Mouse (Mus musculus) neutrophil, adult 59 days (primary cell): ENCODE measurements around the gene Acin1. TPM values are rescaled to one million over a fixed set of nuclear protein-coding genes. Genes with fewer than 3 reads are reported as not detected.

ENCODE experiments used
- total RNA-seq, 2 experiments: library from RNA; stranded (reverse); gene quantifications; 1 replicate in 1 of 2; 2 replicates in 1 of 2; pipeline ENCODE4 v1.2.4; 2023

Acin1 gene
- 100 to 1,000 TPM; 231 to 260 TPM for total RNA-seq

DNA sequence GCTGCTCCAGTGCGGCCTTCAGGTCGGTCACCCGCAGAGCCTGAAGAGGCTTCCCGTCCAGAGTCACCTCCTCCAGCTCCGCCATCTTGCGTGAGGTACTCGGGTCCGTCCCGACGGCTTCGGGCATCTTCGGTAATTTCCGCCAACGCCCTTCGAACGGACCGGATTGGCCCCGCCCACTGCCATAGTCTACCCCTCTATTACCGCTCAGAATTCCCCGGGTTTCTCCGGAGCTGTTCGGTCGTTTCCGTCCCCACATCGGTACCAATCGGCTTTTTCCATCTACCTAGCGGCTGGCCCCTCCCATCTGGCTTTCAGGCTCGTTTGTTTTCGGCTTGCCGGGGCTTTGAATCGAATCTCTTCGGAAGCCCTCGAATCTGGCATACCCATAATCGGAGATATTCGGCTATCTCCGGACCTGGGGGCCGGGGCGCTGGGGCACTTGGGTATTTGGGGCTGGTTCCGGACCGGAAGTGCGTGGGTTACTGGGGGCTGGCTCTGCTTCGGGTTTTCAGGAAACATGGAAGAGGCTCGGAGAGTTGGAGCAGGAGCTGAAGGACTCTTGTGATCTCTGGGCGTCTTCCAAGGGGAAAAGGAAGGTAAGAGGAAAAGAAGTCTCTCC lies at the start of gene Acin1:
Gene Acin1 (minus strand): TSS at position 410 of the 622 bp plus-strand sequence.

DNA sequence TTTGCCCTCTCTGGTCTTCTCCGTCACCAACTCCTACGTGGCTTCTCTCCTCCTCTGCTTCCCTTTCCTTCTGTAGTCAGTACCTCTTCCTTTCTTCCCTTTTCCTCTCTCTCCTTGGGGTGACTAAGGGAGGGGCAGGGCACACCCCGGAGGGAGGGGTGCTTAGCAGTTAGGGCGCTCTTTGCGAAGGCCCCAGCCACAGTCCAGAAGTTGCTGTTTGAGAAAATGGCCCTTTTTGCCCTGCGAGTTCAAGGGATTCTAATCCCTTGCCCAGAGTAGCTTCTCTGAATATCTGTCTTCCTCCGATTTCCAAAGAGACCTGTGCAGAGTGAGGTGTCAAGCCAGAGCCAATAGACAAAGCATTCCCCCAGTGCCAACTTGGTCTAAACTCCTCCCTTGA lies 25.3 kb upstream of the Acin1 start, which contains the start of gene Cebpe:
Gene Cebpe (minus strand): TSS at position 101 of the 400 bp plus-strand sequence.

DNA sequence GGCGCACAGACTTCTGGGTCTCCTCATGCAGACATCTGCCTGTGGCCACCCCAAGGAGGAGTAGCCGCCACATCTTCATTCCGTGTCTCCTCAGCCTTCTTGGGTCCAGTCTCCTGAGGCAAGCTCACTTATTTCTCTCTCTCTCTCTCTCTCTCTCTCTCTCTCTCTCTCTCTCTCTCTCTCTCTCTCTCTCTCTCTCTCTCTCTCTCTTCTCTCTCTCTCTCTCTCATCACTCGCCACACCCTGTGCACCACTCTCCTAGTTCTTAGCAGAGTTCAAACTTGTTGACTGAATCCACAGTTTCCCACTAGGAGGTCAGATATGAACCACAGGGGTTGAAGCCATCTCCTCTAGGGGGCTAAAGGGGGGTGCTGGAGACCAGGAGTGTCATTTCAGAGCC lies 12.0 kb upstream of the Acin1 start, which contains the start of gene Gm29776:
Gene Gm29776 (minus strand): TSS at position 101 of the 400 bp plus-strand sequence.

DNA sequence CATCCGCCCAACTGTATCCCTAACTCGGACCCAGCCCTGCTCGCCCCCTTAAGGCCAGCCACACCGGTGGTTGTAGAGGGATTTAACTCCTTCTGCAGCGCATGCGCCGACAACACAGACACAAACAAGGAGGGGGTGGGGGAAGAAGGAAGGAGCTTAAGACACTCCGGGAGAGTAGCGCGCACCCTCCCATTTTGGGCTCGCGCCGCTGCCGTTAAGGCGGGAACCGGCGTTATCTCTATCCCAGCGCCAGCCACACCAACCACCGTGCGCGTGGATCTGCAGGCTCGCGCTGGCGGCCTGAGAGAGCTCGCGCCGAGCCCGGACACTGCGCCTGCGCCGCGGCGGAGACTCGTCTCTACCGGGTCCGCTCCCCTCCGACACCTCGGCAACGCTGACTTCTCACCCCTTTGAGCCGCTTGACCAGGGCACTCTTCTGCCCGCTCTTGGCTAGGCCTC lies 639 bp downstream of the Acin1 start, which contains the start of gene 1700123O20Rik:
Gene 1700123O20Rik (plus strand): TSS at position 154 of the 459 bp plus-strand sequence.

DNA sequence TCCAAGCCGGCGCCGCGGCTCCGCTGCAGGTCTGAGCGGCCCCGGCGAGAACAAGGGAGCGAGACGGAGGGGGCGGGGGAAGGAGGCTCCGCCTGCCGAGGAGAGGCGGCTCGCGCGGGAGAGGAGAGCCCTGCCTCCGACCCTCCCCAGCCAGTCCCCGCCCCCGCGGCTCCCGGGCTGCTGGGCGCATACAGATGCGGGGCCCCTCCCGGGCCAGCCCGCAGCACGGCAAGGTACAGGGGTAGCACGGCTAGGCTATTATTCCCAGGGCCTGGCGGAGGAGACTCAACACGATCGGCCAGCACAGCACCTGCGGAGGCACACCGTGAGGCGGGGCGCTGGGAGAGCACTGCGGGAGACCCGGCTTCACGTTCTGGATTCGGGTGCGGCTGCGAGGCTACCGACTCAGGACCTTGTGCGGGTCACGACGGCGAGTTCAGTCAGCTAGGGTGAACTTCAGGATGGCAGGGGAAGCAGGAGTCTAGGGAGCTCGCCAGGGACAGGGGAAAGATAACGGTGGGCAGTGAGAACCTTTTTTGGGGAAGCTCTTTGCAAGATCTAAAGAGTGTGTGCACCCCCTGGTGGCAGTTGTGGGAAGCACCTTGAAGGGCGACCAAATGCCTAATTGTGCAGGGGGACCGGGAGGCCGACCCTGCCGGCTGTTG lies 45.3 kb downstream of the Acin1 start, which contains the start of gene Cdh24:
Gene Cdh24 (minus strand): TSS at position 60 of the 665 bp plus-strand sequence.

DNA sequence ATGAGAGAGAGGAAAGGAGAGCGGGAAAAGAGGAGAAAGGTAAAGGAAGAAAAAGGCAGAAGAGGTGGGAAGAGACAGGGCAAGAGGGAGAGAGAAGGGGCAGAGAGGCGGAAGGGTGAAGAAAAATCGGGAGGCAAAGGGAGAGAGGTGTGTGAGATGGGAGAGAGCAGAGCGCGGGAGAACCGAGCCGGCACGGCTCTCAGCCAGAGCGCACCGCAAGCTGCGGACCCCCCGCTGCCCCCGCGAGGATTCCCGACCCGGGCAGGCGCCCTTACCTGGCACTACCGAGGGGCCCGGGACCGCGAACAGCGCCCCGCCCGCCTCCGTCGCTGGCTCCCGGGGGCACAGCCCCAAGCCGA lies 45.8 kb downstream of the Acin1 start, which contains the start of gene Gm17606:
Gene Gm17606 (plus strand): TSS at position 7 of the 359 bp plus-strand sequence.

DNA sequence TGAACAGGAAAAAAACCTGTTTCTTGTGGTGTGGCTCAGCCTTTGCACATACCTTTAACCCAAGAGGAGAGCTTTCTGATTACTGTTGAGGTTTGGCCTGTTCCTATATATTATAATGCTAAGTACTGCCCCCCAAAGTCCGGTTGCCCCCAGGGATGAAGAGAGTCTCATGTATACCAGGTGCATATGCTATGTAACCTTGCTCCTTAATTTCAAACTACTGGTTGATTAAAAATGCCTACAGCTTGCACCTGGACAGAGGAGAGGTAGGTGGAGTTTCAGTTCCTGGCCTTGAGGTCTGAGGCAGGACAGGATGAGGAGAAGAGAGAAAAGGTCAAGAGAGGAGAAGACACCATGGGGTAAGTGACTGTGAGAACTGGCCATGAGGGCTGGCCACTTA lies 65.6 kb downstream of the Acin1 start, which contains the start of gene Psmb11:
Gene Psmb11 (plus strand): TSS at position 301 of the 400 bp plus-strand sequence.

DNA sequence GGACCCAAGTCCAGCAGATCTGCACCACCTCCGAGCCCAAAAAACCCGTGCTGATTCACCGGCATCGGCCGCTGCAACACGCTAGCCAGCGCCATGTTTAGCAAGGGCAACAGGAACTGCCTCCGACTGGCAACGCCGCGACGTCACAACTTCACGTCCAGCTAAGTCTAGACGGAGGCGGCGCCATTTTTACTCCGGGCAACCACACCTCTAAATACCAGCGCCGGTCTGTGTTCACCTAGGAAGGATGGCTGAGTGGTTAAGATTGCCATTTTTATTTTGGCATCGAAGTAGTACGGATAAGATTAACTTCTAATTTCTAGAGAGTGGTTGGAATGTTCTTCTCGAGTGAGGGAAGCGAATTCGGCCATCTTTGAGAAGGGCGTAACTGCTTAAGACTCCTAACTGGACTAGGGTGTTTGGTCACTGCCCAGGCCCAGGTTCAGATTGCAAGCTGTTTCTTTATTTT lies 68.8 kb downstream of the Acin1 start, which contains the start of gene Psmb5:
Gene Psmb5 (minus strand): TSS at position 126 of the 469 bp plus-strand sequence.

DNA sequence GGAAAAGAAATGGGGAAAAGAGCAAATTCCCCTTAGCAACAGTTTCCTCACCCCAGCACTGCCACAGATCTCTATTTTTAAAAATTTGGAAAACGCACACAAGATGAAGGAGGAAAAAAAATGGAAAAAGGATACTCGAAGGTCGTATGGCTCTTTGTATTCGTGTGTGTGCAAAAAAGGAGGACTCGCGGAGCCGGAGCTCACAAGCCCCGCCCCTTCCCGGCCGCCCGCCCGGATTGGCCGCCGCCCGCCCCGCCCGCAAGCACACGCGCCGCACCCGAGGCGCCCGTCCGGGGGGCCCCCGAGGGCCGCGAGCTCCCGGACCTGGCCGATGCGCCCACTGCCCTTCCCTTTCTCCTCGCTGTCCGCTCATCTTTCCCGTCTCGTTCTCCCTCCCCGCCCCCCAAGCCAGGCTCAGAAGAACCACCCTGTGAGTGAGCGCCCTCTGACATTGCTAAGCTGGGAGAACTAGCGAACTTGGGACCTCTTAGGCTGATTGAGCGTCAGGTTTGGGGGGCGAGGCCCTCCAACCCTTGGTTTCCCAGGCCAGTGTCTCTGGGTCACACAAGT lies 80.9 kb downstream of the Acin1 start, which contains the start of gene 4931414P19Rik:
Gene 4931414P19Rik (minus strand): TSS at position 242 of the 570 bp plus-strand sequence.

Other genes starting within 250 kb of the Acin1 start
- 10 to 100 TPM; 85.2 to 89.5 TPM for gene Lrp10, start 222.8 kb downstream of the Acin1 start, total RNA-seq
- not detected for gene Rem2, start 210.8 kb downstream of the Acin1 start, total RNA-seq
- 10 to 100 TPM; 13.9 to 15.9 TPM for gene Prmt5, start 169.4 kb downstream of the Acin1 start, total RNA-seq
- gene Haus4, start 132.3 kb downstream of the Acin1 start, total RNA-seq: 10 to 100 TPM; 20.7 to 27.9 TPM
- gene Ajuba, start 109.4 kb downstream of the Acin1 start, total RNA-seq: under 1 TPM; 0.15 to 0.24 TPM
- gene 4931414P19Rik, start 80.9 kb downstream of the Acin1 start, total RNA-seq: 1 to 10 TPM; 4.2 to 4.5 TPM
- gene Psmb5, start 68.9 kb downstream of the Acin1 start, total RNA-seq: 10 to 100 TPM; 59.5 to 64.2 TPM
- not detected for gene Psmb11, start 65.5 kb downstream of the Acin1 start, total RNA-seq
- not detected for gene Gm17606, start 46.0 kb downstream of the Acin1 start, total RNA-seq
- 1 to 10 TPM; 2.1 to 2.4 TPM for gene Cdh24, start 45.6 kb downstream of the Acin1 start, total RNA-seq
- 10 to 100 TPM; 28.6 to 30.0 TPM for gene 1700123O20Rik, start 715 bp downstream of the Acin1 start, total RNA-seq
- gene Gm29776, start 11.9 kb upstream of the Acin1 start, total RNA-seq: under 1 TPM; 0.31 to 0.38 TPM
- gene Cebpe, start 25.2 kb upstream of the Acin1 start, total RNA-seq: 100 to 1,000 TPM; 146 to 191 TPM
- gene Slc7a8, start 95.0 kb upstream of the Acin1 start, total RNA-seq: 1 to 10 TPM; 5.3 to 5.6 TPM
- not detected for gene Rnf212b, start 127.2 kb upstream of the Acin1 start, total RNA-seq
- gene Homez, start 184.0 kb upstream of the Acin1 start, total RNA-seq: 10 to 100 TPM; 12.0 to 12.3 TPM
- gene Ppp1r3e, start 190.6 kb upstream of the Acin1 start, total RNA-seq: 1 to 10 TPM; 2.4 to 2.5 TPM
- 10 to 100 TPM in 1 of 2 experiments, 1 to 10 TPM in 1; 8.3 to 13.1 TPM for gene Bcl2l2, start 196.4 kb upstream of the Acin1 start, total RNA-seq
- 1 to 10 TPM in 1 of 2 experiments, not detected in 1; 3.2 TPM for gene Gm20521, start 196.5 kb upstream of the Acin1 start, total RNA-seq
- gene Pabpn1, start 205.6 kb upstream of the Acin1 start, total RNA-seq: 100 to 1,000 TPM; 141 to 157 TPM
- gene Slc22a17, start 226.2 kb upstream of the Acin1 start, total RNA-seq: under 1 TPM; 0.27 to 0.49 TPM
- gene Efs, start 239.2 kb upstream of the Acin1 start, total RNA-seq: not detected
- not detected for gene Il25, start 245.8 kb upstream of the Acin1 start, total RNA-seq
- not detected for gene Cmtm5, start 249.3 kb upstream of the Acin1 start, total RNA-seq